Mouse (Mus musculus): Measurements from ENCODE around the gene 1700016C15Rik. TPM values are rescaled to one million over a fixed set of nuclear protein-coding genes. Genes with fewer than 3 reads are reported as not detected.

1700016C15Rik gene
- 0.94 and 1.8 TPM in 2 replicates for polyA plus RNA-seq (2015; fragmentation: Nextera tagmentation; extraction: Ambion mirVana)

DNA sequence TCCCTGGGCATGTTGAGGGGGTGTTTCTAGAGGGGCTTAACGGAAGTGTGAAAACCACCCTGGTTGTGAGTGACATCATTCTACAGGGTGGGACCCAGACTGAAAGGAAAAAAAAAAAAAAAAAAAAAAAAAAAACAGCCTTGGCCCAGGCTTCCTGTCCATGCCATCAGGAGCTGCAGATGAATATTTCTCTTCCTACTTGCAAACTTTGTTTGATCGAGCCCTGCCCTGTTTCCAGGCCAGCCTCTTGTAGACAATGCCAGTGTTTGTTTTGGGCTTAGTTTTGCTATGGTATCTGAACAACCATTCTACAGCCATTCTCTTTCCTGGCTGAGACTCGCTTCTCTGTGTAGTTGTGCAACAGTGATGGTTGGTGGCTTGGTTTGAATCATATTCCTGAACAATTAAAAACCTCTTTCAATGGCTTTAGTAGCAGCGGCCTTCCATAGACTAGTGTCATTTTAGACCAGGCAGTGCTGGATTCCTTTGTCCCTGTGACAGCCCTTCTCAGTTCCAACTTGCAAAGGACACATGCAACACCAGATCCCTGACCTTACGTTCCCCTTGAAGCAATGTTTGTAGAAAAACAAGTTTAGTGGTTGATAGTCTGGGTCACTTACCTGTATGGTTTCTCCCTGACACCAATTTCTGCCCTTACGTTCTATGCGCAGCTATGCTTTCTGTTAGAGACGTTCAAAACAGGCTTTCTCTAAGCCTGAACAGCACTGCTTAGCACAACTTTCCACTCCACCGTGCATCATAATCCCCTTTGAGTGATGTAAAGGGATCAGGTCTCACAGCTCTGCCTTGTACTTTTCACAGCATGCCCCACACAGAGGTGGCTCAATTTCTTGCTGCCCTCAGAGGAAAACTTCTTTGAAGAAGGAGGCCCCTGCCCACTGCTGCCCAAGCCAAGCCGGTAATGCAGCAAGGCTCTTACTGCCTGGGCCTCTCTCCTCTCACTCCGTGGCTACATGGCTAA lies at the start of gene 1700016C15Rik:
TSS of gene 1700016C15Rik (plus strand) at position 772 of the 982 bp plus-strand sequence.
- Histone ChIP-seq H3K4me2 (replicated peaks; ENCODE audit: low read depth, low read length) (no peak within 1 kb of the TSS), H3K9me3 (ENCODE audit: low read length) (no peaks in the 10 kb centered on the region), H3K27ac (ENCODE audit: low read length) (peak within 1 kb of the TSS; percentile 28), H3K4me1 (ENCODE audit: insufficient read depth, low read depth, low read length) (no peaks in the 10 kb centered on the region; the same call in 1 of the 2 replicates), H3K27me3 (replicated peaks; ENCODE audit: insufficient read depth, low read length) (no peaks in the 10 kb centered on the region), H3K9ac (replicated peaks; ENCODE audit: low read depth) (no peak within 1 kb of the TSS), H3K4me3 (ENCODE audit: low read depth, low read length) (no peak within 1 kb of the TSS), H3K36me3 (ENCODE audit: insufficient read depth, low read length) (no peaks in the 10 kb centered on the region)
- peak; percentile 67 for DNase-seq (ENCODE audit: low spot score)
- TF ChIP-seq EP300 (IDR thresholded peaks at IDR 0.05) = peak; percentile 68; the same call in 1 of the 2 replicates
- TF ChIP-seq CTCF (IDR thresholded peaks at IDR 0.05) = no peak
- 51% methylated on average over 11 of the region's 11 CpGs for WGBS
- ATAC-seq = peak; percentile 84

DNA sequence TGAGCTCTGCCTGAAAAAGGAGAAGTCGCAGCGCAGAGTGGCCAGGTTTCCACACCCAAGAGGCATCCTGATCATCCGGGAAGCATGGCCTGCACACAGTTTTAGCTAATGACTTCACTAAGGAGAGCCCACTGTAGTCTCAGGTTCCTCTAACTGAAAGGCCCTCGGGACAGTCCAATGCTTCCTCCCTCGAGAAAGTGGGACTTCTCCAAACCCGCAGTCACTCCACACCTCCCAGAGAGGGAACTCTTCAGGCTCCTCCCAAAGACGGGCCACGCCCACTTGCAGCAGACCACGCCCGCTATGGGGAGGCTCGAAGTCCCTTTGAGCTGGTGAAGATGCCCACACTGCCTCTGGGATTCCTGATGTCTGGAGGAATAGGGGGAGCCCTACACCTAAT lies 48.4 kb upstream of the 1700016C15Rik start:
- no peak overlapping the region for H3K4me3 ChIP-seq (ENCODE audit: low read depth, low read length)
- peak; percentile 26; the same call in 1 of the 2 replicates for ATAC-seq
- H3K27me3 ChIP-seq (replicated peaks; ENCODE audit: insufficient read depth, low read length) = no peaks in the 10 kb centered on the region
- no peak overlapping the region for H3K4me2 ChIP-seq (replicated peaks; ENCODE audit: low read depth, low read length)
- no peak for TF ChIP-seq EP300 (IDR thresholded peaks at IDR 0.05)
- no peak for TF ChIP-seq CTCF (IDR thresholded peaks at IDR 0.05)
- no peaks in the 10 kb centered on the region for H3K4me1 ChIP-seq (ENCODE audit: insufficient read depth, low read depth, low read length)
- no peaks in the 10 kb centered on the region for H3K9me3 ChIP-seq (ENCODE audit: low read length)
- WGBS = 72% methylated on average over 11 of the region's 11 CpGs
- no peaks in the 10 kb centered on the region for H3K36me3 ChIP-seq (ENCODE audit: insufficient read depth, low read length)
- DNase-seq (ENCODE audit: low spot score) = peak; percentile 27
- H3K27ac ChIP-seq (ENCODE audit: low read length) = no peak overlapping the region
- no peak overlapping the region for H3K9ac ChIP-seq (replicated peaks; ENCODE audit: low read depth)

DNA sequence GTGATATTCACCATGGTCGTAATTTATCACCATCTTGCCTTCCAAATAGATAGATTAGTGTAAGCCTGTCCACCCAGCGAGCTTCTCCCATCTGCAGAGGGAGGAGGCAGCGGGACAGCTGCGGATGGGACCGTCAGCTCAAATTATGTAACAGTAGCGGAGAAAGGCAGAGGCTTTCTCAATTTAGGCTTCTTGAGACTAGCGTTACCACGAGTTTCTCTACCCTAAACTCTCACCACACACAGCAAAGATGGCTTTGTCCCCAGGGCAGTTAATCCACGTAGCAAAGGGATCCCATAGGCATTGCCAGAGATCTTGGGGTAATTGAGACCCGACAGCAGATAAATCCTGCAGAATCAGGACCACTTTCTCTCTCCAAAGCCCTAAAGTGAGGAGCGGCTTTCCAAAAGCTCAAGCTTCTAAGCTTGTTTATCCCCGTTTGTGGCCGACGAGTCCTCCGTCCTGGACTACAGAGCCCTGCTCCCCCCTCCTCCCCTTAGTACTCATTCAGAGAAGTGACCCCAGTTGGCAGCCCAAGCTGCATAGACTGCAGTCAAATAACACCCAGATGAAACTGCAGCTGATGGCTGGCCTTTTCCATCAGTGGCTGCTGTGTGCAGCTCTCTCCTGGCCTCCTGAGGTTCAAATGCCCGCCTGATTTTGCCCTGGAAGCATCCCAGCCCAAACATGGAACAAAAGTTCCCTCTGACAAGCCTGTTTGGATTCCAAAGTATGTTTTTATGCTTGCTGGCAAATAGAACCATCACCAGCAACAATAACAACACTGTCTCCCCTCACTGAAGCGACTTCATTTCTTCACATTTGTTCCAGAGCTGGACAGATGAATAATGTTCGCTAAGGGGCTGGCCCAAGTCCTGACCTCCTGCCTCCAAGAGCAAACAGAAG lies 45.4 kb upstream of the 1700016C15Rik start:
- no peak overlapping the region for H3K4me2 ChIP-seq (replicated peaks; ENCODE audit: low read depth, low read length)
- no peak for TF ChIP-seq CTCF (IDR thresholded peaks at IDR 0.05)
- no peak for TF ChIP-seq EP300 (IDR thresholded peaks at IDR 0.05)
- no peak for ATAC-seq
- H3K27me3 ChIP-seq (replicated peaks; ENCODE audit: insufficient read depth, low read length) = no peaks in the 10 kb centered on the region
- WGBS = 68% methylated on average over 18 of the region's 18 CpGs
- no peaks in the 10 kb centered on the region for H3K9me3 ChIP-seq (ENCODE audit: low read length)
- H3K4me1 ChIP-seq (ENCODE audit: insufficient read depth, low read depth, low read length) = no peaks in the 10 kb centered on the region
- no peak overlapping the region for H3K9ac ChIP-seq (replicated peaks; ENCODE audit: low read depth)
- no peaks in the 10 kb centered on the region for H3K36me3 ChIP-seq (ENCODE audit: insufficient read depth, low read length)
- no peak for DNase-seq (ENCODE audit: low spot score)
- H3K27ac ChIP-seq (ENCODE audit: low read length) = no peak overlapping the region
- H3K4me3 ChIP-seq (ENCODE audit: low read depth, low read length) = no peak overlapping the region

DNA sequence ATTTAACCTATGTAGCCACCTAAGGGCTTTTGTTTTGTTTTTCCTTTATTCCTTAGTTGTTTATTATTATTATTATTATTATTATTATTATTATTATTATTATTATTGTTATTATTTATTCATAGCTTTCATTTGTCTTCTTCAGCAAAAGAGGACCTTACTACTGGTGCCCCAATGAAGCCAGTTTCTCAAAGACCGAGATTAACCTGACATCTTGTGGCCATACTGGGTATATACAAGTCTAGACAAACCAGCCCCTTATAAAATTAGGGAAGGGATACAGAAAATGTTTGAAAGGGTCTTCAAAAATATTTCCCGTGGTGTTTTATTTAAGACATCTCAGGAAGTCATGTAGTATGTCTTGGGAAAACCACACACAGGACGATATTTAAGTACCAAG lies 44.7 kb upstream of the 1700016C15Rik start:
- TF ChIP-seq CTCF (IDR thresholded peaks at IDR 0.05) (peak; percentile 78), EP300 (IDR thresholded peaks at IDR 0.05) (no peak)
- DNase-seq (ENCODE audit: low spot score) (peak; percentile 74), ATAC-seq (no peak; the same call in 1 of the 2 replicates)
- WGBS = 8% methylated on average over 3 of the region's 3 CpGs
- H3K4me3 ChIP-seq (ENCODE audit: low read depth, low read length) = no peak overlapping the region
- H3K9me3 ChIP-seq (ENCODE audit: low read length) = no peaks in the 10 kb centered on the region
- no peak overlapping the region for H3K27ac ChIP-seq (ENCODE audit: low read length)
- no peak overlapping the region for H3K9ac ChIP-seq (replicated peaks; ENCODE audit: low read depth)
- no peaks in the 10 kb centered on the region for H3K4me1 ChIP-seq (ENCODE audit: insufficient read depth, low read depth, low read length)
- H3K4me2 ChIP-seq (replicated peaks; ENCODE audit: low read depth, low read length) = no peak overlapping the region
- H3K27me3 ChIP-seq (replicated peaks; ENCODE audit: insufficient read depth, low read length) = no peaks in the 10 kb centered on the region
- no peaks in the 10 kb centered on the region for H3K36me3 ChIP-seq (ENCODE audit: insufficient read depth, low read length)

DNA sequence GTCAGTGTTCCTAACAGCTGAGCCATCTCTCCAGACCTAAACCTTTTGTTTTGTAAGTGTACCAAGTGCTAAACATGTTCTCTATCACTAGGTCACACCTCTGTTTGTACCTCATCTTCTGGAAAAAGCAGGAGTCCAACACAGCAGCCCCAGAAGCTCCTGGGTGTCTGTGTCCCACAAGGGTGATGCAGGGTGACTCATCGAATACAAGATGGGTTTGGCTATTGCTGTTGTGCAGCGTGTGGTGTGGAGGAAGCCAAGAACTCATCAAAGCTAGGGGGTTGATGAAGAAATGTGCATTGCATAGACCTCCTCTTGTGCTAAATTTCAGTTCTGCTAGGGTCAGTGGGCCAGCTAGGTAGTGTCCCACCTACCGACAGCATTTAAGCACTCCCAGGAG lies 43.5 kb upstream of the 1700016C15Rik start:
- no peak for TF ChIP-seq EP300 (IDR thresholded peaks at IDR 0.05)
- no peak for TF ChIP-seq CTCF (IDR thresholded peaks at IDR 0.05)
- 59% methylated on average over 3 of the region's 3 CpGs for WGBS
- Histone ChIP-seq H3K4me1 (ENCODE audit: insufficient read depth, low read depth, low read length) (no peaks in the 10 kb centered on the region), H3K9ac (replicated peaks; ENCODE audit: low read depth) (no peak overlapping the region), H3K9me3 (ENCODE audit: low read length) (no peaks in the 10 kb centered on the region), H3K27me3 (replicated peaks; ENCODE audit: insufficient read depth, low read length) (no peaks in the 10 kb centered on the region), H3K27ac (ENCODE audit: low read length) (no peak overlapping the region), H3K36me3 (ENCODE audit: insufficient read depth, low read length) (no peaks in the 10 kb centered on the region), H3K4me2 (replicated peaks; ENCODE audit: low read depth, low read length) (no peak overlapping the region), H3K4me3 (ENCODE audit: low read depth, low read length) (no peak overlapping the region)
- ATAC-seq = no peak
- DNase-seq (ENCODE audit: low spot score) = no peak

DNA sequence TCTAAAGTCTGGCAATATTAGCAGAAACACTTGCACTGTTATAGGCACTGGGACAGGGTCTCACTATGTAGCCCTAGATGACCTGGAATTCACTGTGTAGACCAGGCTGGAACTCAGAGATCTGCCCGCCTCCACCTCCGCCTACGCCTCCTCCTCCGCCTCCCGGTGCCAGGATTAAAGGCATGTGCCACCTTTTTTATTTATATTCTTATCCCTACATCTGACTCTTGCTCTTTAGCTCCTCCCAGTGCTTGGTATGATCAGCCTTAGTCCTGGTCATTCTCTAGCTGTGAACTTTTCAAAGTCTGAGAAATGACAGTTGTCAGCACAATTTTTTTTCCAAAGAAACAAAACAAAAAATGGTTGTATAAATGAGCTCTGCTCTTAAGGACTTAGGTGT lies 42.6 kb upstream of the 1700016C15Rik start:
- Histone ChIP-seq H3K36me3 (ENCODE audit: insufficient read depth, low read length) (no peaks in the 10 kb centered on the region), H3K4me1 (ENCODE audit: insufficient read depth, low read depth, low read length) (no peaks in the 10 kb centered on the region), H3K27me3 (replicated peaks; ENCODE audit: insufficient read depth, low read length) (no peaks in the 10 kb centered on the region), H3K4me3 (ENCODE audit: low read depth, low read length) (no peak overlapping the region), H3K27ac (ENCODE audit: low read length) (no peak overlapping the region), H3K9ac (replicated peaks; ENCODE audit: low read depth) (no peak overlapping the region), H3K4me2 (replicated peaks; ENCODE audit: low read depth, low read length) (no peak overlapping the region), H3K9me3 (ENCODE audit: low read length) (no peaks in the 10 kb centered on the region)
- TF ChIP-seq CTCF (IDR thresholded peaks at IDR 0.05) = no peak
- TF ChIP-seq EP300 (IDR thresholded peaks at IDR 0.05) = no peak
- DNase-seq (ENCODE audit: low spot score) = no peak
- WGBS = 59% methylated on average over 5 of the region's 5 CpGs
- ATAC-seq = no peak
